Mouse (Mus musculus) G1E (cell line): Measurements from ENCODE around the gene Smap2.

ENCODE experiments used
- CTCF ChIP-seq: IDR thresholded peaks from 2 replicates; pipeline ENCODE4 v1.5.1; 2012; ENCODE audit warnings: low read depth, low read length, inconsistent platforms, mixed read lengths
- GATA1 ChIP-seq: IDR thresholded peaks from 2 replicates; pipeline ENCODE4 v1.6.1; 2012; ENCODE audit warnings: borderline replicate concordance, low read length, inconsistent platforms, mixed read lengths
- GATA2 ChIP-seq: IDR thresholded peaks from 2 replicates; pipeline ENCODE4 v1.6.1; 2012; ENCODE audit warnings: low read depth, low read length, inconsistent platforms, borderline replicate concordance
- POLR2AphosphoS5 ChIP-seq: IDR thresholded peaks from 2 replicates; pipeline ENCODE4 v1.6.1; 2012; ENCODE audit warnings: low read depth, low read length, inconsistent platforms; ENCODE audit not compliant: insufficient replicate concordance
- TAL1 ChIP-seq: conservative IDR thresholded peaks from 2 replicates; pipeline ENCODE4 v1.6.1; 2012; ENCODE audit warnings: low read depth, low read length, inconsistent platforms, mixed read lengths

DNA sequence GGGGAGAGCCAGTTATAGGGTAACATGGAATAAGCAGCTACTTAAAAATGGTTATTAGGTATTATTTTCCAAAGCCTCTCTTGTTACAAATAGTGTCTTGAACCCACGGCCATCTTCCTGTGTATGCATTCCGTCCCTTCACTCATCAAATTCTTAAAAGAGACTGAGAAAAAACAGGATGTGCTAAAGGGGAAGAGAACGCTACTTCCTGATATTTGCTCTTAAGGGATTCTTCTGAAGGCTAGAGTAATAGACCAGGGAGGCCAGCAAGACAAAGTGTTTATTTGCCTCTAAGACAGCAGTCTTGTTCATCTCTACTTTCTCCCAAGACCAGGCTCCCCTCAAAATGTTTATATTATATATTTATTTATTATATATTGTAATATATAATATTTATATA is 1.2 kb upstream of the Smap2 start:
- TF ChIP-seq CTCF (no peak), TAL1 (no peak), GATA1 (no peak), GATA2 (no peak), POLR2AphosphoS5 (no peak)
